Mouse (Mus musculus): ENCODE data around the gene C2cd3. TPM values are rescaled to one million over a fixed set of nuclear protein-coding genes. Genes with fewer than 3 reads are reported as not detected.

The C2cd3 gene
- polyA plus RNA-seq, 1 experiment from 2014 or later: 35.1 TPM

GRCm38 (mm10) chr7:100494415-100494831 lies 122.4 kb downstream of the C2cd3 start:
- H3K9me3 ChIP-seq (replicated peaks): no peaks in the 10 kb centered on the region
- no peak for ATAC-seq
- H3K4me1 ChIP-seq: peaks cover 34% of the 10 kb centered on the region
- peak overlapping the region; percentile 66 for H3K4me2 ChIP-seq
- H3K27me3 ChIP-seq: peaks cover 9% of the 10 kb centered on the region; the same call in 1 of the 2 replicates
- WGBS: 92% methylated on average over 7 of the region's 7 CpGs
- H3K4me3 ChIP-seq: peak overlapping the region; percentile 38; the same call in 1 of the 2 replicates
- H3K9ac ChIP-seq: no peak overlapping the region
- H3K27ac ChIP-seq: no peak overlapping the region
- peaks cover 4% of the 10 kb centered on the region; the same call in 1 of the 2 replicates for H3K36me3 ChIP-seq (ENCODE audit: poor library complexity, severe bottlenecking)

GRCm38 (mm10) chr7:100495042-100495441 lies 123.0 kb downstream of the C2cd3 start:
- 44% methylated on average over 8 of the region's 8 CpGs for WGBS
- Histone ChIP-seq H3K4me3 (no peak overlapping the region), H3K4me2 (peak overlapping the region; percentile 32), H3K4me1 (peaks cover 34% of the 10 kb centered on the region), H3K27me3 (peaks cover 9% of the 10 kb centered on the region; the same call in 1 of the 2 replicates), H3K36me3 (ENCODE audit: poor library complexity, severe bottlenecking) (peaks cover 4% of the 10 kb centered on the region; the same call in 1 of the 2 replicates), H3K9ac (0 out of 2 replicates have a peak overlapping the region, but pooled peaks have one; percentile 17), H3K9me3 (replicated peaks) (no peaks in the 10 kb centered on the region), H3K27ac (peak overlapping the region; percentile 45)
- ATAC-seq: no peak; the same call in none of the 2 replicates

DNA sequence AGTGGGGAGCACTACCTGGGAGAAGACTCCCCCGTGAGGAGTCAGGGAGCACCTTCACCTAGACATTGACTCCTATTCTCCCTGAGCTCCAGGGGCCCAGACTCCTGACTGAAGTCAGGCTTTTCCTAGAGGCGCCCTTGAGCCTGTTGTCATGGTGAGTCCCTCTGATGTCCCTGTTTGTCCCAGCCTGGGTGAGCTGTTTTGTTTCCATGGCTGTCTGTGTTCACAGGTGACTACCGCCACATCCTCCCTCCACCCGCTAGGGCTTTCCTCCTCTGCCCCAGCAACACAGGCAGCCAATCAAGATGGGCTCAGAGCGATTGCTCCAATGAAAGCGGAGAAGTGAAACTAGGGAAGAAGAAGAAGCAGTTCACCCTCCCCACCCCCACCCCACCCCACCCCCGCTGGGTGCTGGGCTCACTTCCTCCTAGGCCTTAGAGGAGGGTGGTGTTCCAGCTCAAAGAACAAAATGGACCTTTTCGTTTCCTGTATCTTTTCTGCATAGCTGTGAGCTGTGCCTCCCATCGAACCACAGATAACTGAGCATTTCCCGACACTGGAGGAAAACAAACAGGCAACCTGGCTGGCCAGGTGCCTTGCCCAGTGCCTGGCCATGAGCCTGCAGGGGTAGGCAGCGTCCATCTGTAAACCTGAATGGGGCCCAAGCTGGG lies 123.7 kb downstream of the C2cd3 start:
- H3K9ac ChIP-seq: 0 out of 2 replicates have a peak overlapping the region, but pooled peaks have one; percentile 17
- peaks cover 9% of the 10 kb centered on the region; the same call in 1 of the 2 replicates for H3K27me3 ChIP-seq
- H3K4me2 ChIP-seq: peak overlapping the region; percentile 32
- H3K27ac ChIP-seq: peak overlapping the region; percentile 58
- 30% methylated on average over 11 of the region's 11 CpGs for WGBS
- no peaks in the 10 kb centered on the region for H3K9me3 ChIP-seq (replicated peaks)
- no peak overlapping the region for H3K4me3 ChIP-seq
- ATAC-seq: peak; percentile 80
- peaks cover 4% of the 10 kb centered on the region; the same call in 1 of the 2 replicates for H3K36me3 ChIP-seq (ENCODE audit: poor library complexity, severe bottlenecking)
- H3K4me1 ChIP-seq: peaks cover 34% of the 10 kb centered on the region

- ATAC-seq: no peak
- no peaks in the 10 kb centered on the region for H3K9me3 ChIP-seq (replicated peaks)
- no peak overlapping the region for H3K9ac ChIP-seq
- H3K4me2 ChIP-seq: peak overlapping the region; percentile 19; the same call in 1 of the 2 replicates
- H3K4me3 ChIP-seq: no peak overlapping the region
- peaks cover 34% of the 10 kb centered on the region for H3K4me1 ChIP-seq
- H3K36me3 ChIP-seq (ENCODE audit: poor library complexity, severe bottlenecking): peaks cover 4% of the 10 kb centered on the region; the same call in 1 of the 2 replicates
- peak overlapping the region; percentile 58; the same call in 1 of the 2 replicates for H3K27ac ChIP-seq
- 87% methylated on average over 6 of the region's 6 CpGs for WGBS
- H3K27me3 ChIP-seq: peaks cover 9% of the 10 kb centered on the region; the same call in 1 of the 2 replicates
Measured at GRCm38 (mm10) chr7:100496371-100496770, 124.3 kb downstream of the C2cd3 start.

GRCm38 (mm10) chr7:100496791-100497190 lies 124.8 kb downstream of the C2cd3 start:
- over 99% methylated on average over 9 of the region's 9 CpGs for WGBS
- Histone ChIP-seq H3K36me3 (ENCODE audit: poor library complexity, severe bottlenecking) (peaks cover 4% of the 10 kb centered on the region; the same call in 1 of the 2 replicates), H3K9me3 (replicated peaks) (no peaks in the 10 kb centered on the region), H3K4me2 (no peak overlapping the region), H3K4me1 (peaks cover 34% of the 10 kb centered on the region), H3K27ac (no peak overlapping the region), H3K9ac (no peak overlapping the region), H3K4me3 (no peak overlapping the region), H3K27me3 (peaks cover 9% of the 10 kb centered on the region; the same call in 1 of the 2 replicates)
- no peak for ATAC-seq

- H3K27me3 ChIP-seq: peaks cover 6% of the 10 kb centered on the region; the same call in 1 of the 2 replicates
- H3K27ac ChIP-seq: no peak overlapping the region
- H3K36me3 ChIP-seq (ENCODE audit: poor library complexity, severe bottlenecking): peaks cover 4% of the 10 kb centered on the region; the same call in 1 of the 2 replicates
- WGBS: 94% methylated on average over 4 of the region's 4 CpGs
- no peaks in the 10 kb centered on the region for H3K9me3 ChIP-seq (replicated peaks)
- peaks cover 33% of the 10 kb centered on the region for H3K4me1 ChIP-seq
- H3K4me3 ChIP-seq: no peak overlapping the region
- no peak overlapping the region for H3K4me2 ChIP-seq
- no peak overlapping the region for H3K9ac ChIP-seq
- ATAC-seq: no peak
Measured at GRCm38 (mm10) chr7:100497402-100497801, 125.4 kb downstream of the C2cd3 start.

DNA sequence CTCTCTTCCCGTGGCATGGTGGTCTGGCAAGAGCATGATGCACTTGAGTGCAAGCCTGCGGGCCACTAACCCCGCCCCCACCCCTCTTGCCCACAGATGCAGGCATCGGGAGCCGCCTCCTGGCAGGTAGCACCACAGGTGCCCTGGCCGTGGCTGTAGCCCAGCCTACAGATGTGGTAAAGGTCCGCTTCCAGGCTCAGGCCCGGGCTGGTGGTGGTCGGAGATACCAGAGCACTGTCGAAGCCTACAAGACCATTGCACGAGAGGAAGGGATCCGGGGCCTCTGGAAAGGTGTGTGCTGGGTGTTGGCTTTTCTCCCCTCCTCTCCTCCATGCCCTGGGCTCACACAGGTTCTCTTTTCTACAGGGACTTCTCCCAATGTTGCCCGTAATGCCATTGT lies 125.9 kb downstream of the C2cd3 start:
- Histone ChIP-seq H3K36me3 (ENCODE audit: poor library complexity, severe bottlenecking) (peaks cover 4% of the 10 kb centered on the region; the same call in 1 of the 2 replicates), H3K27ac (no peak overlapping the region), H3K9ac (no peak overlapping the region), H3K9me3 (replicated peaks) (no peaks in the 10 kb centered on the region), H3K4me1 (peaks cover 27% of the 10 kb centered on the region), H3K27me3 (0 out of 2 replicates have a peak, but pooled peaks cover under 1% of the 10 kb centered on the region), H3K4me3 (no peak overlapping the region), H3K4me2 (no peak overlapping the region)
- no peak for ATAC-seq
- WGBS: 93% methylated on average over 13 of the region's 13 CpGs

DNA sequence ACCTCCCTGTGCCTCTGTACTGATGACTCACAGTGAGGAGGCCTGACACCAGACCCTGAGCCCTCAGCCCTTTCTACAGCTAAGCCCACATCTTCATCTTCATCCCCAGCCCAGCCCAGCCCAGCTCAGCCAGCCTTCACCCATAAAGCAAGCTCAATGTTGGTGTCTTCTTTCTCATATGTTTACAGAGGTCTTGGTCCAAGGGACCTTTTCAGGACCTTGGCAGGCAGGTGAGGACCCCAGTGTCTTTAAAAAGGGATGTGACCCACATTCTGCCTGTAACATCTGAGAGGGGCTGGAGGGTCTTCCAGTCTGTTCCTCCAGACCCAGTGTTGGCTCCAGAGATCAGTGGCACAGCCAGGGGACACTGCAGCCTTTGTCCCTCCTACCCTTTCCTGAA lies 127.4 kb downstream of the C2cd3 start:
- Histone ChIP-seq H3K9ac (no peak overlapping the region), H3K27me3 (no peaks in the 10 kb centered on the region), H3K4me3 (no peak overlapping the region), H3K4me1 (peaks cover 12% of the 10 kb centered on the region), H3K4me2 (no peak overlapping the region), H3K27ac (no peak overlapping the region), H3K9me3 (replicated peaks) (no peaks in the 10 kb centered on the region), H3K36me3 (ENCODE audit: poor library complexity, severe bottlenecking) (peaks cover 4% of the 10 kb centered on the region; the same call in 1 of the 2 replicates)
- ATAC-seq: no peak

- Histone ChIP-seq H3K4me2 (no peak overlapping the region), H3K9me3 (replicated peaks) (no peaks in the 10 kb centered on the region), H3K4me3 (no peak overlapping the region), H3K9ac (no peak overlapping the region), H3K4me1 (peaks cover 9% of the 10 kb centered on the region), H3K27me3 (no peaks in the 10 kb centered on the region), H3K27ac (no peak overlapping the region), H3K36me3 (ENCODE audit: poor library complexity, severe bottlenecking) (peaks cover 4% of the 10 kb centered on the region; the same call in 1 of the 2 replicates)
- 75% methylated on average over 16 of the region's 16 CpGs for WGBS
- no peak for ATAC-seq
Measured at GRCm38 (mm10) chr7:100500276-100500977, 128.4 kb downstream of the C2cd3 start.

DNA sequence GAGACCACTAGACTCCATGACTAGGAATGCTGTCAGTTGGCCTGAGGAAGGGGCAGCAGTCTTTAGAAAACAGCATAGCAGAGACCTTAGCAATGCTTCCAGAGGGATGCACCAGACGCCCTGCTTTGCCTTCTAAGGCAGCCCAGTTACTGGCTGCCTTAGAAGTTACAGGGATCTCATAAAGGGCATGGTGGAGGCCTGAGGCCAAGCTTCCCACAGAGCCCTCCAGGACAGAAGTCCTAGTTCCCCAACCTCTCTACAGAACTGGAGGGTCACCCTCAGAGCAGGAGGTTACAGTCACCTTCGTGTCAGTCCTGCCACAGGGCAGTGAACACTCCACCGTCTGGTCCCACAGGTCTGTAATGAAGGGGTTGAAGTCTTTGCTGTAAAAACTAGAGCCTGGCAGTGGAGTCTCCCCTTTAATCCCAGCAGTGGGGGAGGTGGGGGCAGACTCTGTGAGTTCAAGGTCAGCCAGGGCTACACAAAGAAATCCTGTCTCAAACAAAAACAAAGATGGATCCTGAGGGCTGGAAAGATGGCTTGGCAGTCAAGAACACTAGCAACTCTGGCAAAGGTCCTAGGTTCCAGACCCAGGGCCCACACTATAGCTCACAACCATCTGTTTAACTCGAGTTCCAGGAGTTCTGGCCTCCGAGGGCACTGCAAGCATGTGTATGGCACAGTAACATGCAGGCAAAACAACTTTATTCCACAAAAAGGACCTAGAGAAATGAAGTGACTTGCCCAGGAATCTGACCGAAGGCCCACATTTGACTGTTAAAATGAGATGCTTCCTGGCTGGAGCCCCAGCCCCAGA lies 129.2 kb downstream of the C2cd3 start:
- no peaks in the 10 kb centered on the region for H3K9me3 ChIP-seq (replicated peaks)

GRCm38 (mm10) chr7:100501844-100502373 lies 129.9 kb downstream of the C2cd3 start:
- WGBS: 55% methylated on average over 2 of the region's 2 CpGs
- Histone ChIP-seq H3K4me2 (no peak overlapping the region), H3K4me1 (no peaks in the 10 kb centered on the region), H3K27me3 (no peaks in the 10 kb centered on the region), H3K4me3 (no peak overlapping the region), H3K36me3 (ENCODE audit: poor library complexity, severe bottlenecking) (peaks cover 4% of the 10 kb centered on the region; the same call in 1 of the 2 replicates), H3K9me3 (replicated peaks) (no peaks in the 10 kb centered on the region), H3K9ac (no peak overlapping the region), H3K27ac (no peak overlapping the region)
- ATAC-seq: no peak

More for the DNA sequence above, 129.2 kb downstream of the C2cd3 start:
- Histone ChIP-seq H3K27me3 (no peaks in the 10 kb centered on the region), H3K27ac (no peak overlapping the region), H3K4me2 (no peak overlapping the region), H3K4me3 (no peak overlapping the region), H3K4me1 (0 out of 2 replicates have a peak, but pooled peaks cover under 1% of the 10 kb centered on the region), H3K36me3 (ENCODE audit: poor library complexity, severe bottlenecking) (peaks cover 4% of the 10 kb centered on the region; the same call in 1 of the 2 replicates), H3K9ac (no peak overlapping the region)
- WGBS: 76% methylated on average over 6 of the region's 6 CpGs
- no peak for ATAC-seq

Measured in forebrain, embryonic 13.5 days (tissue).